Mouse (Mus musculus): ENCODE results near the gene Rassf5.

- TF ChIP-seq TAL1 (IDR thresholded peaks at IDR 0.05; ENCODE audit: low read length) (no peak), GATA1 (IDR thresholded peaks at IDR 0.05; ENCODE audit: low read length) (no peak)
Measured at GRCm38 (mm10) chr1:131184253-131184955, 60.7 kb downstream of the Rassf5 start.
